Mouse (Mus musculus): ENCODE measurements at regions not wholly inside any gene's neighbourhood (a gene's known extent, or its start where the extent isn't known, plus 50 kb on each side); places are given as distances from the start of the nearest gene placed in this dataset.

DNA sequence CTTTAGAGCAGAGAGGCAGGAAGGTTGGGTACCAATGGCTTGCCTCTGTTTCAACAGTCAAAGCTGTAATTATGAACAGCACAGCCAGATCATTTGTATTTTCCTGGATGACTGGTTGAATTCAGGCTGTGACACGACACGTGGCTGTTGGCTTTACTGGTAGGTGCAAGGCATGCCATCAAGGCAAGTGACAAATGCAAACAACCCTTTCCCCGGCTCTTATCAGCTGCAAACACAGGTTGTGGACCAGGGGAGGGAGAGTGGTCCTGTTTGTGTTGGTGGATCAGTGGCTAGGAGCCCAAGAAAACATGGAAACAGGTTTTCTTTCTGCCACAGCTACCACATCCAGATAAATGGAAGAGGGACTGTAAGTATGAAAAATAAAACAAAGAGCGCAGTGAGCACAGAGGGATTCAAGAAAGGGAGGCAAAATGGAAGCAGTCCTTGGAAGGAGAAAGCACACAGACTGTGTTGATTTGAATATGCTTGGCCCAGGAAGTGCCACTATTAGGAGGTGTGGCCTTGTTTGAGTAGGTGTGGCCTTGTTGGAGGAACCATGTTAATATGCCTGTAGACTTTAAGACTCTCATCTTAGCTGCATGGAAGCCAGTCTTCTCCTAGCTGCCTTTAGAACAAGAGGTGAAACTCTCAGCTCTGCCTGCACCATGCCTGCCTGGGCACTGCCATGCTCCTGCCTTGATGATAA is 396.8 kb downstream of the Nedd1 start:
- no peak for TF ChIP-seq CTCF (IDR thresholded peaks at IDR 0.05; ENCODE audit: control insufficient read depth, insufficient read depth, insufficient read length)
- no peak for TF ChIP-seq CEBPB (IDR thresholded peaks at IDR 0.05; ENCODE audit: low read depth)
- TF ChIP-seq USF1 (IDR thresholded peaks at IDR 0.05; ENCODE audit: low read depth): no peak
- no peak for TF ChIP-seq MAX (IDR thresholded peaks at IDR 0.05)
